Mouse (Mus musculus): ENCODE measurements around the gene Frmd8. TPM values are rescaled to one million over a fixed set of nuclear protein-coding genes. Genes with fewer than 3 reads are reported as not detected.

Frmd8 gene
- total RNA-seq (2021): 10 to 100 TPM; 19.0 to 20.5 TPM

- DNase-seq: peak; percentile 96
- intact Hi-C loops (cut with DNase I): no loop called here
These were observed at the start of gene Frmd8 for GRCm38 (mm10) chr19:5874969-5875480. Frmd8 (minus strand) TSS chr19:5875274.

GRCm38 (mm10) chr19:5924713-5925093, 49.6 kb upstream of the Frmd8 start, which contains the start of gene Cdc42ep2:
Cdc42ep2 (minus strand) TSS chr19:5924816.
- DNase-seq: peak; percentile 97 to 98

DNA sequence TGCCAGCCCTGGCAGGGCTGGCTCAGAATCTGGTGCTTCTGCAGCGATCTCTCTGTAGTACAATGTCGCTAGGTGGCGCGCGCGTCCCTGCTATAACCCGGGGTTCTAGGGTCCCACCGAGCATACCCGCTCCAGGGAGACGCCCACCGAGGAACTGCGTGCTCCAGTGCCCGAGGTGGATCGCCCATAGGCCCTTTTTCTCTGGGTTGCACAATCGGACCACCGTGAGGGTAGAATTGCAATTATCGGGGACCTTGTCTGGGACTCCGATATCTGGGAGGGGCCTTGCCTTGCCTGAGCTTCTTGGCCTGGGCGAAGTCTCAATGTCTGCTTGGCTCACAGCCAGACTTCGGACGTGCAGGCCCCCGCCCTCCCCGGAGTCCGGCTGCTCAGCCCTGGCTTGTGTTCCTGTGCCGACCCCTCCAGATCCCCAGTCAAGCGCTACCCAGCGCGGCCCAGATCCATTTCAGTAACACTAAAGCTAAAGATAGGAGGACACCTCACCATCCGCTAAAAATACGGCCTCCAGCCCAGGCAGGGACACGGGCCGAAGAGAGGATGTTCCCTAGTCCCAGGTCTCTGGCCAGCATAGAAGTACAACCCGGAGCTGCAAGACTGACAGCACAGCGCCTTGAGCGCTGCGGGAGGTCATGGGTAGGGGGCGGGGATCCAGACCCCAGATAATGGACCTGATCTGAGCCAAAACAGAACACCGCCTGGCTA, 49.1 kb upstream of the Frmd8 start:
- peak; percentile 95 to 97 for DNase-seq
- intact Hi-C loops (cut with DNase I): loop anchor here (1.0 to 2.0 kb wide), 2 partner anchors 17 to 32 kb away; no protein-coding TSS in a partner anchor

More at GRCm38 (mm10) chr19:5924713-5925093, 49.6 kb upstream of the Frmd8 start, which contains the start of gene Cdc42ep2:
- intact Hi-C loops (cut with DNase I): loop anchor here (1.0 to 2.0 kb wide), 2 partner anchors 16 to 32 kb away; no protein-coding TSS in a partner anchor

DNA sequence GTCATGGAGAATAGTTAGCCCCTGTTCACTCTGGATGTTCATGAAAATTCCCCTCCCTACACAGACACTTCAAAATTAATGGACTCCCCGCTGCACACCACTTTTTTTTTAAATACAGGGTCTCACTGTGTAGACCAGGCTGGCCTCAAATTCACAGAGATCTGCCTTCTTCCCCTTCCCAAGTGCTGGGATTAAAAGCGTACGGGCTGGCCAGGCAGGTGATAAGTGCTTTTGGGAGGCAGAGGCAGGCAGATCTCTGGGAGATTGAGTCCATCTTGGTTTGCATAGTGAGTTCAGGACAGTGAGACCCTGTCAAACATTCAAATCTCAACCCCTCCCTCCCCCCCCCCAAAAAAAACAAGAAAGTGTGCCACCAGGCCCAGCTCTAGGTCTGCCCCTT, 47.9 kb upstream of the Frmd8 start:
- intact Hi-C loops (cut with DNase I): no loop called here
- DNase-seq: no peak

DNA sequence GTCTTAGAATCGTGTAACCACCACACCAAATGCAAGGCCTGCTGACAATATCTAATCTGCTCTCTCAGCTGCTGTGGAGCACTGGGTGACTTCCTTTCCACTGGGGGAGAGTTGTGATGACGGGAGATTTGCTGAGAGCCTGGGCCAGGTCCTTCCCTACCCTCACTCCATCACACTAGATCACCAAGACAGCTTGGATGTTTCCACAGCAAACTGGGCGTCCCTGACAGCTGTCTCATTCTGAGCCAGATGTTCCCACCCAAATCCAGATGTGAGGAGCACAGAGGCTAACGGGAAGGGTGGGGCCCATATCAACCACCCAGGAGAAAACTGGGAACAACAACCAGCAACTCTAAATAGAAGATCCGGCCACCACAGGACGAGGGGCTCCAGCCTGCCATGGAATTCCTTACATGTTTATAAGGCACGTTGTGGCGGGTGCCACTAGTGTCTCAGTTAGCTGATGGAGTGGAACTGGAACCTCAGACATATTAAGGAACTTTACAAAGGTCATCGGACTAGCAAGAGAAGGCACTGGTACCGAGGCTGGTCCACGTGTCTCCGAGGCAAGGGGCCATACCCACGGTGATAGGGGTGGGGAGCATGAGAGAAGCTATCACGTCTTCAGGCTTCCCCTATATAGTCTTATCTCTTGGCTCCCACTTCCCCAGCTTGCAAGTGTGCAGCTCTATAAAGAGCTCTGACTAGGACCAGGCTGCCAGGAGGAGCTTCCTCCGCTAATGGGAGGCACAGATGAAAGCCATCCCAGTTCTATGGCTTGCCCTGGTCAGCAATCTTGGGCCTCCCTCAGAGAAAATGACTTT, 47.3 kb upstream of the Frmd8 start:
- intact Hi-C loops (cut with DNase I): no loop called here
- DNase-seq: peak; percentile 69 to 71

DNA sequence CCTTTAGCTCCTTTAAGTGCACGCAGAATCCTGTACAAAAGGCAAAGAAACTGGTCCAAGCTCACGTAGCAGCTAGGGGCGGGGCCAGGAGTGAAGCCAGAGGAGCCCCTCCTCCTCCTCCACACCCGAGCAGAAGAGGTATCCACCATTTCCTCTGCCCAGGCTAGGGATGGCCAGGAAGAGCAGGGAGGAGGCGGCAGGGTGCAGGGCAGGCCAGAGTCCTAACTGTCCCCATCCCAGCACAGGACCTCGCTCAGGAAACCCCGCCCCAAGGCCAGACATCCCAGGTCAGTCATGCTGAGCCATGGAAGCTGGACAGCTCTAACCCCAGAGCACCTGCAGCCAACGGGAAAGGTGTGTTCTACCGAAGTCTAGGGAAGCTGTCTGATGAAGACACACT, 46.6 kb upstream of the Frmd8 start:
- DNase-seq: peak; percentile 30 to 38
- intact Hi-C loops (cut with DNase I): loop anchor here (2.0 kb wide), 1 partner anchor 95 kb away; no protein-coding TSS in a partner anchor

GRCm38 (mm10) chr19:5913007-5913719, 38.1 kb upstream of the Frmd8 start, which contains the start of gene Dpf2:
Dpf2 (minus strand) TSS chr19:5913010.
- DNase-seq: no peak
- intact Hi-C loops (cut with DNase I): no loop called here

- intact Hi-C loops (cut with DNase I): no loop called here
- DNase-seq: peak; percentile 99 to 100
These were observed 37.3 kb upstream of the Frmd8 start for GRCm38 (mm10) chr19:5912103-5913006.

- intact Hi-C loops (cut with DNase I): loop anchor here (2.0 kb wide), 1 partner anchor 17 kb away; the partner anchor contains the start of gene Tigd3
- no peak for DNase-seq
These were observed 36.5 kb upstream of the Frmd8 start for GRCm38 (mm10) chr19:5911430-5912102.

DNA sequence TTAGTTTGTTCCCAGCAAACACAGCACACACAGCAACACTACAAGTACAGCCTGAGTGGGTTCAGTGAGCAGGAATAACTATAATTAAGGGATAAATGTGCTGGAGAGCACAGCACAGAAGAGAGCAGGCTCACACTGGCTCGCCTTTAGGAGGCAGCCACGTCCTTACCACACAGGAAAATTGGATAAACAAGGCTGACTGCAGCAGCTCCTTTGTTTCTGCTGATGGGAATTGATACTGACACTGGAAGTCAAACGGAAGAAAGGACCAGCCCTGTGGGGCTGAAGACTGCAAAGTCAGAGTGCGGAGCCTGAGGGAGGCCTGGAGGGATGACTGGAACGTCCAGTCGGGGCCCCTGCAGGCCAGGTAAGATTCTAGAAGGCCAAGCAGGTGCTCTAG, 35.1 kb upstream of the Frmd8 start:
- intact Hi-C loops (cut with DNase I): loop anchor here (2.0 kb wide), 1 partner anchor 15 kb away; the partner anchor contains the start of gene Tigd3
- DNase-seq: no peak

DNA sequence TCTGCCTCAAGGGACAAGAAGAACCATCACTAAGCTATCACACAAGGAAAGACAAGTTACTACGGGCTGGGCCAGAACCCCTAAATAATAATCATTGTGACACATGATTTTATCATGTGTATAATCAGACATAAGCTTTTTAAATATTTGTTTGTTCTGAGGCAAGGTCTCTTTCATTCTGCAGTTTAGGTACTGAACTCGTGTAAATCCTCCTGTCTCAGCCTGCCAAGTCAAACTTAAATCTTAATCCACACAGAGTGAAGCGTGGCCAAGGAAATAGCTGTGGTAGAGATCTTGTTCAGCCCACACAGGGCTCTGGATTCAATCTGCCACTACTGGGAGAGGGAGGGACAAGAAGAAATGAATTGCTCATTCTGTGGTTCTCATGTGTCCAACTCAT, 32.2 kb upstream of the Frmd8 start:
- intact Hi-C loops (cut with DNase I): no loop called here

DNA sequence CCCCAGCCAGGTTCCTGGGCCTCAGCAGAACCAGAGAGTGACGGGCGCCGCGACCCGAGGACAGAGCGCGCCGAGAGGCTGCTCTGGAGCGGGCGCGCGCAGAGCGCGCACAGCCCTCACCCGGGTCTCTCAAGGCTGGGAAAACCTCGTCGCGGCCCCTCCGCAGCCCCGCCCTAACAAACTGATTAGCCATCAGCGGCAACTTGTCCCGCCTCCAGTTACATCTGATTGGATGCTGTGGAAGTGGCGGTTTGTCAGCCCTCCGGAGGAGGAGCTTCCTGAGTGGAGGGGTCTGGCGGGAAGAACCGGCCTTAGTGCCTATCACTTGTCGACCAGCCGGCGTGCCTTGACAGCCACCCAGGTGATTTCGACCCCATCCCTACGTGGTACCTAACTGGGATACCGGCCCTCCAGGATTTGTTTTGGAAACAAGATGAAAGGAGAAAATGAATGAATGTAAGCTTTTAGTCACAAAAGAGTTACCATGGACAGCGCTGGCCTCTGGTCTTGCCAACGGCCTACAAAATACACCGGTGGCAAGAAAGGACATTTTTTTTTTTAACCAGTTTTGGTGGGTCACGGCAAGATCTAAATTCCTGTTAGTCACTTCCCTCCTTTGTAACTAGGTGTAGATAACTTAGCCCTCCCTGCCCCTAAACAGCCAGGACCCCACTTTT, 19.1 kb upstream of the Frmd8 start, which contains the start of gene Tigd3:
TSS of gene Tigd3 (minus strand) at position 148 of the 677 bp plus-strand sequence.
- DNase-seq: peak; percentile 97
- intact Hi-C loops (cut with DNase I): loop anchor here (2.0 kb wide), 1 partner anchor 17 kb away; no protein-coding TSS in a partner anchor

More for the DNA sequence above, 32.2 kb upstream of the Frmd8 start:
- no peak for DNase-seq

- intact Hi-C loops (cut with DNase I): loop anchor here (2.0 kb wide), 1 partner anchor 17 kb away; no protein-coding TSS in a partner anchor
- no peak for DNase-seq
These were observed 18.4 kb upstream of the Frmd8 start for GRCm38 (mm10) chr19:5893282-5894001.

DNA sequence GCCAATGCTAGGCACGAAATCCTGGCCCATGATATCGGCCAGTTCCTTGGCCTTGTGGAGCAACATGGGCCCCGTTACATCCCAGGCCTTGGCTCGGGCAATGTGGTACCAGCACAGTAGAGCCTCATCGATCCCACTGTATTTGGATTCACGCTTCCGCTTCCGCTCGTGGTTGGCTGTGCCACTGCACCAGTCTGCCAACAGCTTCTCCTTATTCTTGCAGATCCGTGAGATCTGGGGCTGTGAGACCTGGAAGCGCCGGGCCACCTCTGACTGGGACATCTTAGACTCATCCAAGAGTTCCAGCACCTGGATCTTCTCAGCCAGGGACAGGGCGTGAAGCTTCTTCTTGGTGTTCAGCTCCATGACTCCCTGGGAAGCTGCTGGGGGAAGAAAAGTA, 17.7 kb upstream of the Frmd8 start:
- intact Hi-C loops (cut with DNase I): no loop called here
- no peak for DNase-seq

- intact Hi-C loops (cut with DNase I): no loop called here
- DNase-seq: no peak
These were observed 17.2 kb upstream of the Frmd8 start for GRCm38 (mm10) chr19:5892262-5892661.

DNA sequence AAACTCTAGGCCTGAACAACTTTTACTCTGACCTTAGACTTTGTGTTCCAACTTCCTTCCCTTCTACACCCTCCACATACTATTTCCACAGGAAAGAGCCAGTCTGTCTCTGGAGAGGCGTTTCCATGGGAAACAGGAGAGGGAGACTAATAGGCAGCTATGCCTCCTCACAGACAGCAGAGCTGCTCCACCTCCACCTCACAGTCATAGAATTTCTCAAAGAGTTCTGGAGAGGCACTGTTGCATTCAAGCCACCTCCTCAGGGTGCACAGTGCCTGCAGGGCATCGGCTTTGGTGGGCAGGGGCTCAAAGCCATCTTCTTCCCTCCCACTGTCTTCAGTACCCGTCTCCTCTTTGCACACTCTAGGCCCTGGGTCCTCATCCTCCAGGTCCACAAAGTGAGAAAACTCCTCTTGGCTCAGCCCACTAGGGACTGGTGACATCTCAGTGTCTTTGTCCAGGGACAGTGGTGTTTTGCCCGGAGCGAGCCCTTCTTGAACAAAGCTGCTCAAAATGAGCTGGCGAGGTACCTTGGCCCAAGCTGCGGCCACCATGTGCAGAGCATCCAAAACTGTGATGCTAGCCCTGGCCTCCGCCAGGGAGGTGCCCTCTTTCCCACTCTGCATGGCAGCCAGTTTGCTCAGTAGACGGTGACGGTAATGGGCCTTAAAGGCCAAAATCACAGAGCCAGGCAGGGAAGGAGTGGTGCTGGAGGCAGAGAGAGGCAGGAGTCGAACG, 16.6 kb upstream of the Frmd8 start:
- intact Hi-C loops (cut with DNase I): no loop called here
- no peak for DNase-seq

GRCm38 (mm10) chr19:5889211-5889610, 14.1 kb upstream of the Frmd8 start:
- no peak for DNase-seq
- intact Hi-C loops (cut with DNase I): loop anchor here (10.0 kb wide), 1 partner anchor 364 kb away; no protein-coding TSS in a partner anchor

Measured in heart, postnatal 10 days (tissue).